Mouse (Mus musculus): ENCODE measurements around the gene Adam1a. TPM values are rescaled to one million over a fixed set of nuclear protein-coding genes. Genes with fewer than 3 reads are reported as not detected.

Adam1a gene
- polyA plus RNA-seq, 1 experiment from 2014 or later, result 3.1 TPM

- no peak overlapping the region for H3K4me3 ChIP-seq
- H3K9me3 ChIP-seq (replicated peaks), result no peaks in the 10 kb centered on the region
- H3K27me3 ChIP-seq, result no peaks in the 10 kb centered on the region
These were observed 38.7 kb upstream of the Adam1a start for GRCm38 (mm10) chr5:121583765-121584501.

GRCm38 (mm10) chr5:121581945-121582344 is 36.7 kb upstream of the Adam1a start:
- H3K4me3 ChIP-seq, result no peak overlapping the region
- 93% methylated on average over 8 of the region's 8 CpGs for WGBS
- no peaks in the 10 kb centered on the region for H3K9me3 ChIP-seq (replicated peaks)
- H3K9ac ChIP-seq, result no peak overlapping the region
- no peak overlapping the region for H3K27ac ChIP-seq
- no peaks in the 10 kb centered on the region for H3K4me1 ChIP-seq
- ATAC-seq, result no peak
- H3K4me2 ChIP-seq, result no peak overlapping the region
- H3K27me3 ChIP-seq, result no peaks in the 10 kb centered on the region
- H3K36me3 ChIP-seq (ENCODE audit: poor library complexity, severe bottlenecking), result peaks cover 20% of the 10 kb centered on the region; the same call in 1 of the 2 replicates

More at GRCm38 (mm10) chr5:121583765-121584501, 38.7 kb upstream of the Adam1a start:
- Histone ChIP-seq H3K9ac (no peak overlapping the region), H3K4me1 (no peaks in the 10 kb centered on the region), H3K36me3 (ENCODE audit: poor library complexity, severe bottlenecking) (peaks cover 10% of the 10 kb centered on the region; the same call in 1 of the 2 replicates), H3K27ac (no peak overlapping the region), H3K4me2 (no peak overlapping the region)
- no peak for ATAC-seq
- 62% methylated on average over 12 of the region's 12 CpGs for WGBS

- H3K27ac ChIP-seq, result no peak overlapping the region
- H3K9ac ChIP-seq, result no peak overlapping the region
- no peaks in the 10 kb centered on the region for H3K27me3 ChIP-seq
- H3K4me3 ChIP-seq, result no peak overlapping the region
- H3K4me1 ChIP-seq, result no peaks in the 10 kb centered on the region
- 94% methylated on average over 11 of the region's 11 CpGs for WGBS
- ATAC-seq, result no peak
- H3K4me2 ChIP-seq, result no peak overlapping the region
- H3K9me3 ChIP-seq (replicated peaks), result no peaks in the 10 kb centered on the region
- peaks cover 47% of the 10 kb centered on the region for H3K36me3 ChIP-seq (ENCODE audit: poor library complexity, severe bottlenecking)
These were observed 31.7 kb upstream of the Adam1a start for GRCm38 (mm10) chr5:121576927-121577488.

- Histone ChIP-seq H3K36me3 (ENCODE audit: poor library complexity, severe bottlenecking) (peaks cover 55% of the 10 kb centered on the region), H3K4me2 (no peak overlapping the region), H3K27ac (no peak overlapping the region), H3K27me3 (no peaks in the 10 kb centered on the region), H3K4me1 (no peaks in the 10 kb centered on the region), H3K9me3 (replicated peaks) (no peaks in the 10 kb centered on the region), H3K9ac (no peak overlapping the region), H3K4me3 (no peak overlapping the region)
- ATAC-seq, result no peak
- WGBS, result 97% methylated on average over 11 of the region's 11 CpGs
These were observed 30.6 kb upstream of the Adam1a start for GRCm38 (mm10) chr5:121575867-121576266.

GRCm38 (mm10) chr5:121574145-121574544 is 28.9 kb upstream of the Adam1a start:
- Histone ChIP-seq H3K27me3 (no peaks in the 10 kb centered on the region), H3K4me2 (no peak overlapping the region), H3K27ac (no peak overlapping the region), H3K4me3 (no peak overlapping the region), H3K9me3 (replicated peaks) (no peaks in the 10 kb centered on the region), H3K36me3 (ENCODE audit: poor library complexity, severe bottlenecking) (peaks cover 57% of the 10 kb centered on the region), H3K4me1 (no peaks in the 10 kb centered on the region), H3K9ac (no peak overlapping the region)
- ATAC-seq, result no peak
- WGBS, result 89% methylated on average over 13 of the region's 13 CpGs

GRCm38 (mm10) chr5:121570787-121571186 is 25.5 kb upstream of the Adam1a start:
- Histone ChIP-seq H3K27ac (no peak overlapping the region), H3K4me3 (no peak overlapping the region), H3K9me3 (replicated peaks) (no peaks in the 10 kb centered on the region), H3K27me3 (no peaks in the 10 kb centered on the region), H3K36me3 (ENCODE audit: poor library complexity, severe bottlenecking) (peaks cover 42% of the 10 kb centered on the region), H3K4me2 (no peak overlapping the region), H3K4me1 (no peaks in the 10 kb centered on the region), H3K9ac (no peak overlapping the region)
- WGBS, result 72% methylated on average over 1 of the region's 1 CpGs
- no peak for ATAC-seq

GRCm38 (mm10) chr5:121569881-121570420 is 24.7 kb upstream of the Adam1a start:
- Histone ChIP-seq H3K9ac (no peak overlapping the region), H3K9me3 (replicated peaks) (no peaks in the 10 kb centered on the region), H3K4me3 (no peak overlapping the region), H3K36me3 (ENCODE audit: poor library complexity, severe bottlenecking) (peaks cover 37% of the 10 kb centered on the region), H3K4me1 (no peaks in the 10 kb centered on the region), H3K27me3 (no peaks in the 10 kb centered on the region), H3K27ac (no peak overlapping the region), H3K4me2 (no peak overlapping the region)
- no peak for ATAC-seq
- 74% methylated on average over 8 of the region's 9 CpGs for WGBS

- no peak overlapping the region for H3K4me3 ChIP-seq
- H3K36me3 ChIP-seq (ENCODE audit: poor library complexity, severe bottlenecking), result peaks cover 13% of the 10 kb centered on the region; the same call in 1 of the 2 replicates
- no peak overlapping the region for H3K9ac ChIP-seq
- H3K27me3 ChIP-seq, result no peaks in the 10 kb centered on the region
- 92% methylated on average over 16 of the region's 16 CpGs for WGBS
- H3K27ac ChIP-seq, result no peak overlapping the region
- no peaks in the 10 kb centered on the region for H3K9me3 ChIP-seq (replicated peaks)
- no peak overlapping the region for H3K4me2 ChIP-seq
- peaks cover 3% of the 10 kb centered on the region; the same call in 1 of the 2 replicates for H3K4me1 ChIP-seq
- no peak for ATAC-seq
These were observed 20.9 kb upstream of the Adam1a start for GRCm38 (mm10) chr5:121566035-121566681.

- peak; percentile 62; the same call in 1 of the 2 replicates for ATAC-seq
- WGBS, result 12% methylated on average over 11 of the region's 11 CpGs
- Histone ChIP-seq H3K9ac (0 out of 2 replicates have a peak overlapping the region, but pooled peaks have one; percentile 3), H3K27ac (no peak overlapping the region), H3K27me3 (no peaks in the 10 kb centered on the region), H3K4me1 (peaks cover 3% of the 10 kb centered on the region; the same call in 1 of the 2 replicates), H3K9me3 (replicated peaks) (no peaks in the 10 kb centered on the region), H3K4me3 (no peak overlapping the region), H3K36me3 (ENCODE audit: poor library complexity, severe bottlenecking) (no peaks in the 10 kb centered on the region), H3K4me2 (peak overlapping the region; percentile 42)
These were observed 19.2 kb upstream of the Adam1a start for GRCm38 (mm10) chr5:121564468-121564895.

GRCm38 (mm10) chr5:121562436-121562835 is 17.2 kb upstream of the Adam1a start:
- WGBS, result 89% methylated on average over 3 of the region's 3 CpGs
- Histone ChIP-seq H3K9ac (no peak overlapping the region), H3K9me3 (replicated peaks) (no peaks in the 10 kb centered on the region), H3K4me1 (peaks cover 3% of the 10 kb centered on the region; the same call in 1 of the 2 replicates), H3K27me3 (no peaks in the 10 kb centered on the region), H3K4me3 (no peak overlapping the region), H3K27ac (no peak overlapping the region), H3K4me2 (no peak overlapping the region), H3K36me3 (ENCODE audit: poor library complexity, severe bottlenecking) (no peaks in the 10 kb centered on the region)
- ATAC-seq, result no peak

GRCm38 (mm10) chr5:121549196-121549595 is 3.9 kb upstream of the Adam1a start:
- H3K9me3 ChIP-seq (replicated peaks), result no peaks in the 10 kb centered on the region
- H3K27me3 ChIP-seq, result no peaks in the 10 kb centered on the region
- H3K4me3 ChIP-seq, result no peak overlapping the region
- no peak for ATAC-seq
- H3K27ac ChIP-seq, result no peak overlapping the region
- WGBS, result 93% methylated on average over 7 of the region's 7 CpGs
- H3K36me3 ChIP-seq (ENCODE audit: poor library complexity, severe bottlenecking), result no peaks in the 10 kb centered on the region
- H3K4me2 ChIP-seq, result no peak overlapping the region
- H3K9ac ChIP-seq, result no peak overlapping the region
- peaks cover 12% of the 10 kb centered on the region for H3K4me1 ChIP-seq

- Histone ChIP-seq H3K9me3 (replicated peaks) (no peaks in the 10 kb centered on the region), H3K27ac (no peak overlapping the region), H3K9ac (no peak overlapping the region), H3K36me3 (ENCODE audit: poor library complexity, severe bottlenecking) (no peaks in the 10 kb centered on the region), H3K4me3 (no peak overlapping the region), H3K27me3 (no peaks in the 10 kb centered on the region), H3K4me2 (no peak overlapping the region), H3K4me1 (peaks cover 25% of the 10 kb centered on the region)
- ATAC-seq, result no peak
- 96% methylated on average over 3 of the region's 3 CpGs for WGBS
These were observed 1.8 kb upstream of the Adam1a start for GRCm38 (mm10) chr5:121547084-121547483.

Measured in forebrain, embryonic 13.5 days (tissue).